9 mouse cellular contexts compared by ENCODE assay signal in the genomic region with DNA sequence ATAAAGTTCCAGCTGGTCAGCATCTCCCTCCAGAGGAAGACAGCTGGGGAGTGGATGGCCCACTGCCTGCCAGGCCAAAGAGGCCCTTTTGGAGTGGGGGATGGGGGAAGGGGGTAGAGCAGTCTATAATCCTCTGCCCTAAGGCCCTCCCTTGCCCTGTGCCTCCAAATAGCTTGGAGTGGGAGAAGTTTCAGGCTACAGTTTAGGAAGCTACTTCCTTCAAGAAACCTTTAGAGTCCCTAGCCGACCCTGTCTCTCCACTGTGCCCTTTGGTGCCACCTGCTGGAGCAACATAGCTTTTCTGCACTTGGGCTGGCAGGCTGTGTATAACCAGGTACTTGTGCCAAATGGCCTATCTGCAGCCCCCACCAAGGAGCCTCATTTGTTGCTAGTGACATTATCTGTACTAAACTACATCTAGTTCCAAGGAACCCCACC. TPM values are rescaled to one million over a fixed set of nuclear protein-coding genes. Genes with fewer than 3 reads are reported as not detected.
DNase-seq lines count a peak whose midpoint lies in the region; ATAC-seq and TF ChIP-seq lines count a peak whose summit lies in the region.
"Had no signal": no experiment of that assay in that cellular context is flagged by ENCODE, and none has a peak within 500 bp of the region (broad histone marks: within the 10 kb centered on the region; RNA-seq: fewer than 3 reads in every experiment).

No protein-coding gene starts in this region.

- TF ChIP-seq POLR2A in kidney, adult 2 months (IDR thresholded peaks at IDR 0.05; ENCODE audit: low read depth, low read length): no peak

- DNase-seq in B cell, adult 2 months: peak; percentile 75 to 77
- DNase-seq in T-cell, adult 2 months (ENCODE audit: low spot score): peak; percentile 49
- DNase-seq in embryo, embryonic 10.5 days (ENCODE audit: low spot score): peak; percentile 90
- DNase-seq in heart, adult 18-20 months: peak; percentile 73 to 90
- DNase-seq in kidney, adult 2 months: peak; percentile 75
- peak; percentile 79 for DNase-seq in thymus, postnatal 14 days

- no peaks in the 10 kb centered on the region for H3K27me3 ChIP-seq in kidney, adult 2 months (replicated peaks; ENCODE audit: control insufficient read depth, insufficient read depth, low read length)
- no peaks in the 10 kb centered on the region for H3K27me3 ChIP-seq in liver, embryonic 15.5 days
- H3K27me3 ChIP-seq in neural tube, embryonic 12.5 days (replicated peaks): no peaks in the 10 kb centered on the region

- peaks cover 9% of the 10 kb centered on the region for H3K4me1 ChIP-seq in kidney, adult 2 months (ENCODE audit: control insufficient read depth, insufficient read depth, low read length)
- H3K4me1 ChIP-seq in liver, embryonic 15.5 days (replicated peaks): peaks cover 39% of the 10 kb centered on the region
- peaks cover 11% of the 10 kb centered on the region; the same call in 1 of the 2 replicates for H3K4me1 ChIP-seq in neural tube, embryonic 12.5 days

- H3K36me3 ChIP-seq in kidney, adult 2 months (ENCODE audit: control insufficient read depth, insufficient read depth, low read length): peaks cover 5% of the 10 kb centered on the region; the same call in 1 of the 2 replicates
- peaks cover 71% of the 10 kb centered on the region for H3K36me3 ChIP-seq in liver, embryonic 15.5 days (replicated peaks)
- H3K36me3 ChIP-seq in neural tube, embryonic 12.5 days: peaks cover 49% of the 10 kb centered on the region

- H3K27ac ChIP-seq in kidney, adult 2 months (ENCODE audit: insufficient read depth, low read depth, low read length): peak overlapping the region; percentile 46; the same call in 1 of the 2 replicates
- H3K27ac ChIP-seq in liver, embryonic 15.5 days (replicated peaks): peak overlapping the region; percentile 42
- no peak overlapping the region for H3K27ac ChIP-seq in neural tube, embryonic 12.5 days

- H3K4me3 ChIP-seq in kidney, adult 2 months (ENCODE audit: insufficient read depth, low read depth, low read length): no peak overlapping the region
- H3K4me3 ChIP-seq in liver, embryonic 15.5 days (replicated peaks): no peak overlapping the region
- no peak overlapping the region for H3K4me3 ChIP-seq in neural tube, embryonic 12.5 days

- peak; percentile 79 for TF ChIP-seq CTCF in kidney, adult 2 months (conservative IDR thresholded peaks at IDR 0.05; ENCODE audit: insufficient read depth, insufficient read length, low read depth, low read length)

- H3K4me2 ChIP-seq in liver, embryonic 15.5 days: no peak overlapping the region
- H3K4me2 ChIP-seq in neural tube, embryonic 12.5 days (replicated peaks): no peak overlapping the region

- 0% methylated on average over 1 of the region's 1 CpGs for WGBS in kidney, adult 2 months
- 8% methylated on average over 1 of the region's 1 CpGs for WGBS in liver, embryonic 15.5 days (ENCODE audit: insufficient replicate concordance)
- WGBS in neural tube, embryonic 12.5 days: 0% methylated on average over 1 of the region's 1 CpGs

- peak; percentile 64 for ATAC-seq in liver, embryonic 15.5 days (ENCODE audit: insufficient read depth)
- ATAC-seq in neural tube, embryonic 12.5 days (ENCODE audit: low FRiP score, low read depth): peak; percentile 37; the same call in 1 of the 2 replicates

- no peak overlapping the region for H3K9ac ChIP-seq in liver, embryonic 15.5 days
- no peak overlapping the region for H3K9ac ChIP-seq in neural tube, embryonic 12.5 days

- H3K9me3 ChIP-seq in liver, embryonic 15.5 days (replicated peaks): no peaks in the 10 kb centered on the region
- no peaks in the 10 kb centered on the region for H3K9me3 ChIP-seq in neural tube, embryonic 12.5 days

RNA-seq across cellular contexts. Expression of gene Hsd11b2, which starts 15.4 kb away (rescaled TPM):
- total RNA-seq in heart, adult 18-20 months (2021): under 1 TPM; 0.21 to 0.22 TPM
- polyA plus RNA-seq in kidney, adult 2 months (2012; rRNA removed): 310 and 336 TPM in 2 replicates
- 0.40 and 0.58 TPM in 2 replicates for polyA plus RNA-seq in liver, embryonic 15.5 days (2015; fragmentation: Nextera tagmentation; extraction: Ambion mirVana)
- 23.8 and 25.7 TPM in 2 replicates for polyA plus RNA-seq in neural tube, embryonic 12.5 days (2016; fragmentation: Nextera tagmentation; extraction: Ambion mirVana)
- total RNA-seq: layer of hippocampus, adult 8-10 months had no signal

RNA-seq across cellular contexts. Expression of gene Atp6v0d1, which starts 31.9 kb away (rescaled TPM):
- 10 to 100 TPM; 50.4 to 53.2 TPM for total RNA-seq in heart, adult 18-20 months (2021)
- polyA plus RNA-seq in kidney, adult 2 months (2012; rRNA removed): 161 and 182 TPM in 2 replicates
- polyA plus RNA-seq in liver, embryonic 15.5 days (2015; fragmentation: Nextera tagmentation; extraction: Ambion mirVana): 52.4 and 59.4 TPM in 2 replicates
- 142 and 143 TPM in 2 replicates for polyA plus RNA-seq in neural tube, embryonic 12.5 days (2016; fragmentation: Nextera tagmentation; extraction: Ambion mirVana)

RNA-seq across cellular contexts. Expression of gene Zdhhc1, which starts 37.2 kb away (rescaled TPM):
- 10 to 100 TPM; 12.5 to 14.2 TPM for total RNA-seq in heart, adult 18-20 months (2021)
- 47.6 and 57.7 TPM in 2 replicates for polyA plus RNA-seq in kidney, adult 2 months (2012; rRNA removed)
- 1.9 and 2.3 TPM in 2 replicates for polyA plus RNA-seq in liver, embryonic 15.5 days (2015; fragmentation: Nextera tagmentation; extraction: Ambion mirVana)
- 29.0 and 30.7 TPM in 2 replicates for polyA plus RNA-seq in neural tube, embryonic 12.5 days (2016; fragmentation: Nextera tagmentation; extraction: Ambion mirVana)

Comparison
In these comparisons a context has a peak if more than half of its experiments do, and no peak if none do; other contexts are left out.
1. RNA of gene Hsd11b2, which starts 15.4 kb away (polyA plus RNA-seq): 310 to 336 TPM in kidney, adult 2 months and 23.8 to 25.7 TPM in neural tube, embryonic 12.5 days; 0.40 to 0.58 TPM in liver, embryonic 15.5 days; every median in the first group is over 10 times any median in the second.
2. Peak in every context shown above with its lines, with median percentiles within 50 percentile points of each other: DNase-seq.